Mouse (Mus musculus): ENCODE measurements around the gene Nemf.

Nemf gene

GRCm38 (mm10) chr12:69300391-69300790 is 56.6 kb downstream of the Nemf start:
- no peak for DNase-seq

GRCm38 (mm10) chr12:69299831-69300230 is 57.1 kb downstream of the Nemf start:
- no peak for DNase-seq

GRCm38 (mm10) chr12:69299231-69299630 is 57.7 kb downstream of the Nemf start:
- peak in 1 of 2 experiments; percentile 41 for DNase-seq

- no peak for DNase-seq
These were observed 58.7 kb downstream of the Nemf start for GRCm38 (mm10) chr12:69298281-69298680.

DNA sequence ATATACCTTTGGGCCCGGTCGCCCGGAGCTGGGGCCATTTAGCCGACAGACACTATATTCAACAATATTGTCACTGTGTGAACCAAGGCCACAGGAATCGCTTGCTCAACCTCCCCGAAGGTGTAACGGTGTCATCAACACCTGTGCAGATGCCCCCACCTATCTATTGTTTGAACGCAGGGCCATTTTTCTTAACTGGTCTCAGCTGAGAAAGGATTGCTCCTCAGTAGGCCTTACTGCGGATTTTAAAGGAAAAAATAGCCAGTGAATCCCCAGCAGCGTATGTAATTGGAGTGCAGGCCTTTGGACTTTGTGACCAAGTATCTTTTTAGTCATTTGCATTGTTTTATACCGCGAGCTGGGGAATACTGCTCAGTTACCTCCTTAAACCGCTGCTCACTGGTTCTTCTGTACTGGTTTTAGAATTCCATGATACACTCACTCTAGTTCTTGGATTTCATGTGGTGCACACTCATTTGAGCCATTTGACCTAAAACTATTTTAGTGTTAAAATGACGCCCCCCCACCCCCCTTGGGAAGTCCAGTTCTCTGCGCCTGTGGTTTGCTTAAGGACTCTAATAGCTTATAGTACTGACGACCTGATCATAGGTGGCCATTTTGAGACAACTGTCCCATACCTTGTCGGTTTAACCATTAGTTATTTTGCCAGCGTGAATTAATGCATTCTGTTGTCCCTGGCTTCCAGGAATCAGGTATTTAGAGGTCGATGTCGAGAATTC is 59.4 kb downstream of the Nemf start:
- DNase-seq, result no peak

- peak; percentile 84 to 91 for DNase-seq
These were observed 60.2 kb downstream of the Nemf start, which contains the start of gene Klhdc2 for GRCm38 (mm10) chr12:69296511-69297410. Klhdc2 (plus strand) TSS chr12:69296681.

DNA sequence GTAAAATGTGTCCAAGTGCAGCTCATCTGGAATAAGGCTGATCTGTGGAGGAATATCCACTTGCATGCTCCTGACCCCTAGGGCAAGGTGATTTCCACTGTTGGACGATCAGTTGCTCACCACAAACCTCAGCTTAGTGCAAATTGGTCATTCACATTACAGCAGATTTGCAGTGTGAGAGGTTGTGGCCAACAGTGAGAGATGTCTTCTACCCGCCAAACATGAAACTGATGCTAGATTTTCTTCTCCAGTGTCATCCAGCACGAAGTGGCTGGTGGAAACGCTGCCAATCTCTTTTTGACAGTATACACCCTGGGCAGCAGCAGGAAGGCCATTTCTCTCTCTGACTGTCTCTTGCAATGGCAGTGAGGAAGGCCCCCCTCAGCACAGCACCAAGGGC is 61.3 kb downstream of the Nemf start:
- DNase-seq, result peak; percentile 16 to 33

- DNase-seq, result no peak
These were observed 62.0 kb downstream of the Nemf start for GRCm38 (mm10) chr12:69294936-69295335.

- DNase-seq, result no peak
These were observed 63.1 kb downstream of the Nemf start for GRCm38 (mm10) chr12:69293815-69294214.

- no peak for DNase-seq
These were observed 64.6 kb downstream of the Nemf start for GRCm38 (mm10) chr12:69292401-69292800.

- no peak for DNase-seq
These were observed 68.3 kb downstream of the Nemf start for GRCm38 (mm10) chr12:69288699-69289098.

GRCm38 (mm10) chr12:69287535-69287934 is 69.4 kb downstream of the Nemf start:
- DNase-seq, result no peak

DNA sequence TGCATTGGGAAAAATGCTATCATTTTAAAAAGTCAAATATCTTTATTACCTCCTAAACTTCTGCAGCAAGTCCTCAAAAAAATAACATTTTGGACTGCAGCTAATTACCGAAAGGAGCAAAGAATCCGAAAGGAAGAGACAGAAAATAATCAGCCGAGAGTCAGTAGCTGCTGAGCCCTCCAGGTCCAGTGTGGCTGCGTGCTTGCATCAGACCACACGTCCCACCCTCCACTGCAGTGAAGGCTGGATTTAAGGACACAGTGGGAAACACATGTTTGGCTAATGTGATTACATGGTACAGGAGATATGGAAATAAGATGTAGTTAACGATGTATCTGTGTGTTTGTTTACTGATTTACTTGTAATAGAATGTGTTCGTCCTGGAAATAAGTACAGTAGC is 73.8 kb downstream of the Nemf start:
- DNase-seq, result no peak

DNA sequence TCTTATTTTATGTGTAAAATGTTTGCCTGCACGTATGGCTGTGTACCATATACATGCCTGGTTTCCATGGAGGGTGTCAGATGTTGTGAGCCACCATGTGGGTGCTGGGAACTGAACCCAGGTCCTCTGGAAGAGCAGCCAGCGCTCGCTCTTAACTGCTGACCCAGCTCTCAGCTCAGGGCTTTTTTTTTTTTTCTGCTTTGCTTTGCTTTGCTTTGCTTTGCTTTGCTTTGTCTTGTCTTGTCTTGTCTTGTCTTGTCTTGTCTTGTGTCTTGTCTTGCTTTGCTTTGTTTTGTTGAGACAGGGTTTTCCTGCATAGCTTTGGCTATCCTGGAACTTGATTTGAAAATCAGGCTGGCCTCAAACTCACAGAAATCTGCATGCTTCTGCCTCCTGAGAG is 76.0 kb downstream of the Nemf start:
- DNase-seq, result no peak

DNA sequence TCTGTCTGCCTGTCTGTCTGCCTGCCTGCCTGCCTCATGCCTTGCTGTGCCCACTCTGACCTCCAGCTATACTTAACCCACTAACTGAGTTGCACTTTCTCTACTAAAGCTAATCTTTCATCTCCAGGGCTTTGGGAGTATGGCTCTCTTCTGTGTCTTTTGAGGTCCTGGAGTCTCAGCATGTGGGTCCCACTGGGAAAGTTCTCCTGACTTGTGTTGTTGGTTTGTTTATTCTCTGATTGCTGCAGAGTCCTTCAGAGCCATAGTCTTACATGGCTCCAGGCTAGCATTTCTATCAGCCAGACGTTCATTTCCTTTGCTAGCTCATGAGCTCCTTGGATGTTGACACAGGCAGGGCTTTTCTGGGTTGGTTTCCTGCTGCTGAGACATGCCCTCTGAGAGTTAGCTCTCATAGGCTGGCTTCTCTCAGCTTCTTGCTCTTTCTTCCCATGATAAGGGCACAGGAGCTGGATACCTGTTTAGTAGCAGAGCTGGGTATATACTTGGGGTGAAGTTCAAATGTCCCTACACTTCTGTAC is 77.0 kb downstream of the Nemf start:
- no peak for DNase-seq

GRCm38 (mm10) chr12:69268956-69269355 is 88.0 kb downstream of the Nemf start:
- no peak for DNase-seq

GRCm38 (mm10) chr12:69267956-69268632 is 88.9 kb downstream of the Nemf start:
- no peak for DNase-seq

GRCm38 (mm10) chr12:69265031-69265430 is 91.9 kb downstream of the Nemf start:
- no peak for DNase-seq

GRCm38 (mm10) chr12:69262251-69262650 is 94.7 kb downstream of the Nemf start:
- DNase-seq, result no peak

All from cerebellum, postnatal 36 days (tissue).